Mouse (Mus musculus): ENCODE measurements around the gene Cyp2f2.

Cyp2f2 gene

GRCm38 (mm10) chr7:27164112-27164947 is 44.6 kb downstream of the Cyp2f2 start:
- no peak for TF ChIP-seq GATA4 (IDR thresholded peaks at IDR 0.05; ENCODE audit: insufficient replicate concordance, low read length)

GRCm38 (mm10) chr7:27165007-27165655 is 45.4 kb downstream of the Cyp2f2 start:
- no peak for TF ChIP-seq GATA4 (IDR thresholded peaks at IDR 0.05; ENCODE audit: insufficient replicate concordance, low read length)

GRCm38 (mm10) chr7:27165696-27166095 is 46.0 kb downstream of the Cyp2f2 start:
- no peak for TF ChIP-seq GATA4 (IDR thresholded peaks at IDR 0.05; ENCODE audit: insufficient replicate concordance, low read length)

GRCm38 (mm10) chr7:27166229-27166613 is 46.5 kb downstream of the Cyp2f2 start:
- no peak; the same call in 1 of the 2 replicates for TF ChIP-seq GATA4 (IDR thresholded peaks at IDR 0.05; ENCODE audit: insufficient replicate concordance, low read length)

- no peak for TF ChIP-seq GATA4 (IDR thresholded peaks at IDR 0.05; ENCODE audit: insufficient replicate concordance, low read length)
Observed at GRCm38 (mm10) chr7:27166614-27167474, 47.1 kb downstream of the Cyp2f2 start, which contains the start of gene Egln2. Egln2 (minus strand) TSS chr7:27166802.

GRCm38 (mm10) chr7:27167475-27168094 is 47.9 kb downstream of the Cyp2f2 start:
- no peak for TF ChIP-seq GATA4 (IDR thresholded peaks at IDR 0.05; ENCODE audit: insufficient replicate concordance, low read length)

- no peak for TF ChIP-seq GATA4 (IDR thresholded peaks at IDR 0.05; ENCODE audit: insufficient replicate concordance, low read length)
Observed at GRCm38 (mm10) chr7:27168371-27168770, 48.7 kb downstream of the Cyp2f2 start.

- TF ChIP-seq GATA4 (IDR thresholded peaks at IDR 0.05; ENCODE audit: insufficient replicate concordance, low read length), result no peak
Observed at GRCm38 (mm10) chr7:27170981-27171380, 51.3 kb downstream of the Cyp2f2 start.

GRCm38 (mm10) chr7:27174496-27174895 is 54.8 kb downstream of the Cyp2f2 start:
- TF ChIP-seq GATA4 (IDR thresholded peaks at IDR 0.05; ENCODE audit: insufficient replicate concordance, low read length), result no peak

GRCm38 (mm10) chr7:27174896-27175295 is 55.2 kb downstream of the Cyp2f2 start:
- TF ChIP-seq GATA4 (IDR thresholded peaks at IDR 0.05; ENCODE audit: insufficient replicate concordance, low read length), result no peak

- TF ChIP-seq GATA4 (IDR thresholded peaks at IDR 0.05; ENCODE audit: insufficient replicate concordance, low read length), result no peak
Observed at GRCm38 (mm10) chr7:27177942-27178323, 58.2 kb downstream of the Cyp2f2 start.

GRCm38 (mm10) chr7:27178324-27179216 is 58.9 kb downstream of the Cyp2f2 start, which contains the start of gene Rab4b:
Rab4b (minus strand) TSS chr7:27178896.
- TF ChIP-seq GATA4 (IDR thresholded peaks at IDR 0.05; ENCODE audit: insufficient replicate concordance, low read length), result peak; percentile 5; the same call in 1 of the 2 replicates

- TF ChIP-seq GATA4 (IDR thresholded peaks at IDR 0.05; ENCODE audit: insufficient replicate concordance, low read length), result no peak
Observed at GRCm38 (mm10) chr7:27179217-27179918, 59.7 kb downstream of the Cyp2f2 start.
